Mouse (Mus musculus) liver, embryonic 11.5 days (tissue): ENCODE measurements around the gene Pex26. TPM values are rescaled to one million over a fixed set of nuclear protein-coding genes. Genes with fewer than 3 reads are reported as not detected.

Experiments used
- ATAC-seq: fragments of 200-750 bp; cut with Nextera tagmentation; replicated peaks from 2 replicates; pipeline ENCODE4 v1.8.0; 2017; ENCODE audit warnings: moderate number of reproducible peaks, mild to moderate bottlenecking, moderate TSS enrichment, moderate library complexity; ENCODE audit not compliant: low FRiP score
- DNase-seq: peaks from one replicate; pipeline ENCODE4 v3.0.0-alpha.2; 2017; ENCODE audit warnings: low spot score
- H3K27ac ChIP-seq: fragments of 300-500 bp; sonication (generic); 2 replicates; pipeline ENCODE4 v1.5.1; 2014; ENCODE audit warnings: mild to moderate bottlenecking, low read depth, low read length, control low read depth
- H3K27me3 ChIP-seq: fragments of 300-500 bp; sonication (generic); replicated peaks from 2 replicates; pipeline ENCODE4 v1.6.1; 2014; ENCODE audit warnings: low read length, mixed read lengths; ENCODE audit not compliant: control insufficient read depth, insufficient read depth
- H3K36me3 ChIP-seq: fragments of 300-500 bp; sonication (generic); 2 replicates; pipeline ENCODE4 v1.6.1; 2014; ENCODE audit warnings: mild to moderate bottlenecking, low read length, moderate library complexity, mixed read lengths; ENCODE audit not compliant: control insufficient read depth, insufficient read depth
- H3K4me1 ChIP-seq: fragments of 300-500 bp; sonication (generic); replicated peaks from 2 replicates; pipeline ENCODE4 v1.6.1; 2014; ENCODE audit warnings: low read length, mixed read lengths; ENCODE audit not compliant: control insufficient read depth, insufficient read depth
- H3K4me2 ChIP-seq: fragments of 300-500 bp; sonication (generic); 2 replicates; pipeline ENCODE4 v1.6.1; 2014; ENCODE audit warnings: mild to moderate bottlenecking, control low read depth, moderate library complexity
- H3K4me3 ChIP-seq: fragments of 300-500 bp; sonication (generic); 2 replicates; pipeline ENCODE4 v1.5.1; 2014; ENCODE audit warnings: low read depth, low read length, control low read depth
- H3K9ac ChIP-seq: fragments of 300-500 bp; sonication (generic); 2 replicates; pipeline ENCODE4 v1.6.1; 2014; ENCODE audit warnings: low read depth, low read length, control low read depth
- H3K9me3 ChIP-seq: fragments of 300-500 bp; sonication (generic); 2 replicates; pipeline ENCODE4 v1.6.1; 2016; ENCODE audit warnings: low read length, inconsistent platforms, mixed read lengths; ENCODE audit not compliant: control insufficient read depth
- WGBS: fragments of 180-500 bp; shearing (Covaris S2); extraction: QIAGEN DNeasy Blood & Tissue Kit; methylation state at CpG from one replicate; pipeline ENCODE4 v1.1.7; 2014; 5-methylcytosine and 5-hydroxymethylcytosine counted together
- polyA plus RNA-seq: library from polyadenylated mRNA; unstranded; fragments of >200 nt; fragmentation: Nextera tagmentation; extraction: Ambion mirVana; gene quantifications from 2 replicates; pipeline ENCODE4 v1.2.1, GENCODE M21; 2014

Gene Pex26
- polyA plus RNA-seq, 1 experiment from 2014 or later, result 6.0 TPM

DNA sequence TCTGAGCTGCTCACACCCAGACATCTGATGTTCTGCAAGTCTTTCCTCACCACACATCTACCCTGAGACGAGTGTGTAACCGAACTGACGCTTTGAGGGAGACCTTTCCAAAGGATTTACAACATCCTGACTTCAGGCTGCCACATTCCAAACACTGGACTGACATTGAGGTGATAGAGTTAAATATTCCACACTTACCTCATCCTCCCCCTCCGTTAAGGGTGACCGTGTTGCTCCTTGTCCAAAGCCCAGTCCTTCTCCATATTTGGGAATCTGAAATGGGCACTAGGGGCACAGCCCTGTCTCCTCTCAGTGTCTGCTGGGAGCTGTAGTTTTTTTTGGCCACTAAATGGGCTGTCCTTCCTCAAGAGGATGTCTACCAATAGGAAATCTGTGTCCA lies 10.0 kb upstream of the Pex26 start:
- Histone ChIP-seq H3K4me1 (0 out of 2 replicates have a peak, but pooled peaks cover 4% of the 10 kb centered on the region), H3K36me3 (no peaks in the 10 kb centered on the region), H3K9me3 (no peaks in the 10 kb centered on the region), H3K9ac (no peak overlapping the region), H3K27me3 (no peaks in the 10 kb centered on the region), H3K4me3 (no peak overlapping the region), H3K4me2 (no peak overlapping the region), H3K27ac (no peak overlapping the region)
- DNase-seq, result no peak
- WGBS, result 60% methylated on average over 5 of the region's 5 CpGs
- no peak for ATAC-seq

DNA sequence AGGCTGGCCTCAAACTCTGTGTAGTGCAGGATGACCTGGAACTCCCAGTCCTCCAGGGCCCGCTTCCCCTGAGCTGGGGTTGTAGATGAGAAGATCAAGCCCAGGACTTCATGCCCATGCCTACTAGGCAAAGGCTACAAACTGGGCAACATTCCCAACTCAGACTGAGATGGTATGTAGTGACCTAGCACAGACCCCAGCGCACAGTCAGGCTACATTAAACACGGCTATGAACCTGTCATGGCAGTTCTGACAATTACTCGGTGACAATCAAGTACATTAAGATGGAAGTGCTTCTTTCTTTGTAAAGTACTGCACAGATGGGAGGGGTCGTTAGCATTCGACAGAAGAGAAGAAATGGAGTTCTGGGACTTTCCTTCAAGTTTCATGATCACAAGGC lies 8.7 kb upstream of the Pex26 start:
- Histone ChIP-seq H3K36me3 (no peaks in the 10 kb centered on the region), H3K27ac (no peak overlapping the region), H3K4me1 (0 out of 2 replicates have a peak, but pooled peaks cover 4% of the 10 kb centered on the region), H3K27me3 (no peaks in the 10 kb centered on the region), H3K9me3 (no peaks in the 10 kb centered on the region), H3K4me2 (no peak overlapping the region), H3K9ac (no peak overlapping the region), H3K4me3 (no peak overlapping the region)
- no peak for DNase-seq
- 82% methylated on average over 6 of the region's 6 CpGs for WGBS
- no peak for ATAC-seq

DNA sequence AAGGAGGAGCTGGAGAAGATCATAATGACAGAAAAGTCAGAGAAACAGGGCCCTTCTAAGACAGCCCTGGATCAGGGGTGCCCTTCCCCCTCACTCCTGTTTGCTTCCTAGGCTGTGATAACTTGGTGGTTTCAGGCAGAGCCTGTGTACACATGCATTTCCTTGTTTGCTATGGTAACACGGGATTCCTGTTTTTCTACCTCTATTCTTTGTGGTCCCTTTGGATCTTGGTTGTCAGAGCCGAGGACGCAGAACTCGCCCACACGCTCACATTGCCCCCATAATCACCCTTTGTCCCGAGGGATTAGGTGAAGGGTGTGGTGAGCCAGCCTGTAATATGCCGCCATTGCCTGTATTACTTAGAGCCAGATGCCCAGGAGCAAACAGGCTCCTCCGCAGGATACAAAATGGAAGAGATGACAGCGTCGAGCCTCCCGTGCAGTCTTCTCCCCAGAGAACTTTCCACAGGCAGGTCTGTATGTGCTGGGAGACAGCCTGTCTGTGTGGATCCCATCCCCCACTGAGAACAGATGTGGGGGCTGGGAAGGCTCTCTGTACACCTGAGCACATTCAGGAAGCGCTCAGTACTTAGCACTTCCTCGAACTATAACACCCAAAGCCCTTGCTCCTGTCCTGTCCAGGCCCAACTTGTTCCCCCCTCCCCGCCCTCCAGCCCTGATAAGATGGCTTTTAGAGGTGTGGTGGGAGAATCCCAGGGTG lies 7.3 kb upstream of the Pex26 start:
- no peak overlapping the region for H3K4me3 ChIP-seq
- no peak overlapping the region for H3K9ac ChIP-seq
- no peak overlapping the region for H3K27ac ChIP-seq
- H3K4me1 ChIP-seq, result 0 out of 2 replicates have a peak, but pooled peaks cover 4% of the 10 kb centered on the region
- H3K27me3 ChIP-seq, result no peaks in the 10 kb centered on the region
- 45% methylated on average over 14 of the region's 14 CpGs for WGBS
- H3K36me3 ChIP-seq, result no peaks in the 10 kb centered on the region
- ATAC-seq, result no peak
- no peaks in the 10 kb centered on the region for H3K9me3 ChIP-seq
- no peak for DNase-seq
- H3K4me2 ChIP-seq, result no peak overlapping the region

DNA sequence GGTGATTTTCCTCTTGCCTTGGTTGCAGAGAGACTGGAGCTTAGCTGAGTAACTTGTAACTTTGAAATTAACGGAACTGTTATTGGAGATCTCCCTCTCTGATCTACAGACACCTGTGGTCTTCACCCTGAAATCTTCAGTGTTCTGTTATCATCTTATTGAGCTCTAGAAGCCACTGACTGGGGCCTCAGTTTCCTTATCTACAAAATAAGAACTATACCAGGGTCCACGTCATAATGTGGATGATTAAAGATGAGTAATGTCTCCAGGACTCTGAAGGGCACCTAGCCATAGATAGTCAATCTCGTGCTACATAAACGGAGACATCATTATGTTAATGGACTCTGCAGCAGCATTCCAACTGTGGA lies 6.8 kb upstream of the Pex26 start:
- Histone ChIP-seq H3K9me3 (no peaks in the 10 kb centered on the region), H3K9ac (no peak overlapping the region), H3K4me1 (0 out of 2 replicates have a peak, but pooled peaks cover 4% of the 10 kb centered on the region), H3K27me3 (no peaks in the 10 kb centered on the region), H3K36me3 (no peaks in the 10 kb centered on the region), H3K27ac (no peak overlapping the region), H3K4me3 (no peak overlapping the region), H3K4me2 (no peak overlapping the region)
- WGBS, result 54% methylated on average over 4 of the region's 4 CpGs
- DNase-seq (no peak), ATAC-seq (no peak)

DNA sequence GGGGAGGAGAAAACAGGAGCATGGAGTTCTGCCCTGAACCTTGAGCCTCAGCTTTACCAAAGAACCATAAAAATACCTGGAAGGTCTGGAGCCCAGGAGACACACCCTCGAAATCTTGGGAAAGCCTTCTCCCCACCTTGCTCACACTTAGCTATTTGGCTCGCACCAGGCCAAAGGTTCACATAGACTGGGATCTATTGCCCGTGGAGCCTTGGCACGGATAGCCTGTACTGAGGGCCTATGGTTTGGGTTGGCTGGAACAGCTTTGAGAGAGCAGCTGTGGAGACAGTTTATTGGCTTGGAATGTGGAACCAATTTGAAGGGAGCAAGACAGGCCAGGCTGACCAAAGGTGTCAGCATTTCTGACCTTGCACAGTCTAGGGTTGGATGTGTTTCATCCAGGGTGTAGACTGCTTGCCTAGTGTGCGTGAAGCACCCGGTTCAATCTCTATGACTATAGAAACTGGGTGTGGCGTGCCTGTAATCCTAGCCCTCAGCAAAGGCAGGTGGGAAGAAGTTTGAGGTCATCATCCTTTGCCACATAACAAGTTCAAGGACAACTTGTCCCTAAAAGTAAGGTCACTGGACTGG lies 6.3 kb upstream of the Pex26 start:
- DNase-seq, result no peak
- Histone ChIP-seq H3K27me3 (no peaks in the 10 kb centered on the region), H3K36me3 (no peaks in the 10 kb centered on the region), H3K4me2 (no peak overlapping the region), H3K4me3 (no peak overlapping the region), H3K27ac (no peak overlapping the region), H3K9ac (no peak overlapping the region), H3K9me3 (no peaks in the 10 kb centered on the region), H3K4me1 (0 out of 2 replicates have a peak, but pooled peaks cover 4% of the 10 kb centered on the region)
- WGBS, result 86% methylated on average over 7 of the region's 7 CpGs
- ATAC-seq, result no peak

DNA sequence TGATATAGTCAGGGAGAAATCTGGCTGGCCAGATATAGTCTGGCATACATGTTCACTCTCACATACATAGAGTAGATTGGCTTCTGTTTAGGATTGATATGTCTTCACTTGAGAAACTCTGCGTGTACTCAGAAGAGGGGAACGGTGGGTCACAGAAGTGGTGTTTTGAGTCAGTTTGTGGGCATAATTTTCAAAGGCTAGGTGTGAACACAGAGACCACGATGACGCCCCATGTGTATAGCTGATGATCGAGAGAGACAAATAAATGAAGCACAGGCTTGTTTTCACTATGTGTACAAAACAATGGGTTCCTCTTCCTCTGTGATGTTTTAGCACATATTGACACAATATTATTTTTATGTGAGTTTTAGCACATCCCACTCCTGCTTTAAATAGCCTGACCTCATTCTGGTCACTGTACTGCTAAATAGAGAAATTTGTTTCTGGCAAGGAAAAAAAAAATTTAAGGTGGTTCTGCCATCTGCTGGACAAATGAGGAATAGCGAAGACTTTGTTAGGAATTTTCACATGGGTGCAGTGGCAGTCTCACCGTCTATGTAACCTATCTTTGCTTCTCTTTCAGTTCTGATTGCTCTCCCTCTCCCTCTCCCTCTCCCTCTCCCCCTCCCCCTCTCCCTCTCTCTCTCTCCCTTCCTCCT lies 4.6 kb upstream of the Pex26 start:
- Histone ChIP-seq H3K9me3 (no peaks in the 10 kb centered on the region), H3K27ac (no peak overlapping the region), H3K4me3 (no peak overlapping the region), H3K27me3 (no peaks in the 10 kb centered on the region), H3K36me3 (no peaks in the 10 kb centered on the region), H3K4me1 (0 out of 2 replicates have a peak, but pooled peaks cover 4% of the 10 kb centered on the region), H3K4me2 (no peak overlapping the region), H3K9ac (no peak overlapping the region)
- ATAC-seq, result no peak
- DNase-seq, result no peak
- 55% methylated on average over 7 of the region's 7 CpGs for WGBS

DNA sequence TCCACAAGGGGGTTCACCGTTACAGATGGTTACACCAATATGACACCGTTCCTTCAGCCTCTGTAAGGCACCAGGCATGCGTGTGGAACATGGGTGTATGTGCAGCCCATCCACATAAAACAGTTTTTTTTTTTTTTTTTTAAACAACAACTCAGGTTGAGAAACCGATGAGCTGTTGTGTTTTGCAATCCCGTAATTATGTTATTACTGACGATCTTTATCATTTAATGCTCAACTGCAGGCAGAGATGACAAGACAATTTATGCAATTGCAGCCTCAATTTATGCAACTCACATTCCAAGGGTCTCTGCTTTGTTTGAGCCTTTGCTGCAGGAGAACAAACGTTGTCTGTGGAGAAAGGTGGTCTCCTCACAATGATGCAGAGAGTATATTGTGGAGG lies 3.6 kb upstream of the Pex26 start:
- Histone ChIP-seq H3K27me3 (no peaks in the 10 kb centered on the region), H3K36me3 (no peaks in the 10 kb centered on the region), H3K4me2 (no peak overlapping the region), H3K9ac (no peak overlapping the region), H3K27ac (no peak overlapping the region), H3K4me1 (0 out of 2 replicates have a peak, but pooled peaks cover 4% of the 10 kb centered on the region), H3K4me3 (no peak overlapping the region), H3K9me3 (no peaks in the 10 kb centered on the region)
- 72% methylated on average over 7 of the region's 7 CpGs for WGBS
- ATAC-seq (no peak), DNase-seq (no peak)

DNA sequence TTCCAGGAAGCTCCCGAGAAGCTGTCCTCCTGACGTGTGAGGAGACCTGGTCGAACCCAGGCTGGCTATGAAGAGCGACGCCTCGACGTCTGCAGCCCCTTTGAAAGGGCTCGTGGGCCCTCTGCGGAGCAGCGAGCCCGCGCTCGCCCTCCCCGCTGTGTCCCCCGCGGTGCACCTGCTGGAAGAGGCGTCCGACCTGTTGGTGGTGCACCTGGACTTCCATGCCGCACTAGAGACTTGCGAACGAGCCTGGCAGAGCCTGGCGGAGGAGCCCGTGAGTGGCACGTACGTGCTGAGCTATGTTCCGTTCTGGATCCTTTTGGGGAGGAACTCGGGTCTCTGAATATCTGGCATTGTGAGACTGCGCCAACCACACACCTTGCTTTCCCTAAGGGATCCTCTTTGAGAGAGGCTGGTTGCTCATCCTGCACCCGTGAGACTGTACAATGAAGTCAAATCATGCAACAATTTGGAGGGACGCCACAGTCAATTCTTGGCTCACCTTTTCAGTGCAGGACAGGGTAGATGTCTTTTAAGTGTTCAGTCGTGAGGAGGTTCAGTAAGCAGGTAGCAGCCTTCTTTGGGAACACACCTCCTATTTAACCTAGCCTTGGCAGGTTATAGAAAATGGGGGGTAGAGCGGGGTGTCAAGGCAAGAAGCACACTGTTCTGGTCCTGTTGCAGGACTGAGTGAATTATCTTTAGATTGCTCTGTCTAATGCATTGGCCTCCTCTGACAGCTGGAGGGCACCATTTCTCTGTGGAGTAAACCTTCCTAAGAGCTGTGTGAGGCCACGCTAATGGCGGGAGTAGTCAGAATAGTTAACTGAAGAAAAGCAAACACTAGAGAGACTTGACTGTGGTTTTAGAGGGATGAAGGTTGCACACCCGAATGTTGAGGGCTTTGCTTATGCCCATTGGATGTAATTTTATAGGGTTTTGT lies 1.0 kb downstream of the Pex26 start:
- H3K27me3 ChIP-seq, result no peaks in the 10 kb centered on the region
- H3K4me2 ChIP-seq, result peak overlapping the region; percentile 93
- DNase-seq (peak; percentile 56), ATAC-seq (peak; percentile 86)
- no peaks in the 10 kb centered on the region; the same call in 1 of the 2 replicates for H3K4me1 ChIP-seq
- H3K27ac ChIP-seq, result no peak overlapping the region
- no peaks in the 10 kb centered on the region for H3K9me3 ChIP-seq
- H3K4me3 ChIP-seq, result peak overlapping the region; percentile 70
- peak overlapping the region; percentile 74 for H3K9ac ChIP-seq
- 2% methylated on average over 35 of the region's 35 CpGs for WGBS
- H3K36me3 ChIP-seq, result peaks cover 9% of the 10 kb centered on the region; the same call in 1 of the 2 replicates
